Mouse (Mus musculus) hindbrain, embryonic 13.5 days (tissue): ENCODE data around the gene Nsun7. TPM values are rescaled to one million over a fixed set of nuclear protein-coding genes. Genes with fewer than 3 reads are reported as not detected.
"Not testable (repeated sequence)": the region's sequence is repeated elsewhere in the genome, so short reads cannot be mapped to it uniquely, and the experiment has no call there.

Experiments used
- ATAC-seq: fragments of 200-750 bp; cut with Nextera tagmentation; 2 replicates; pipeline ENCODE4 v1.8.0; 2017; ENCODE audit warnings: moderate TSS enrichment; ENCODE audit not compliant: low FRiP score
- H3K27ac ChIP-seq: fragments of 300-500 bp; sonication (generic); 2 replicates; pipeline ENCODE4 v1.5.1; 2015; ENCODE audit warnings: inconsistent platforms, mild to moderate bottlenecking, moderate library complexity
- H3K27me3 ChIP-seq: fragments of 300-500 bp; sonication (generic); 2 replicates; pipeline ENCODE4 v1.6.1; 2015; ENCODE audit warnings: mild to moderate bottlenecking, inconsistent platforms
- H3K36me3 ChIP-seq: fragments of 300-500 bp; sonication (generic); 2 replicates; pipeline ENCODE4 v1.6.1; 2015; ENCODE audit warnings: mild to moderate bottlenecking, inconsistent platforms
- H3K4me1 ChIP-seq: fragments of 300-500 bp; sonication (generic); replicated peaks from 2 replicates; pipeline ENCODE4 v1.6.1; 2015; ENCODE audit warnings: inconsistent platforms
- H3K4me2 ChIP-seq: fragments of 300-500 bp; sonication (generic); 2 replicates; pipeline ENCODE4 v1.6.1; 2015; ENCODE audit warnings: inconsistent platforms, mild to moderate bottlenecking, moderate library complexity
- H3K4me3 ChIP-seq: fragments of 300-500 bp; sonication (generic); 2 replicates; pipeline ENCODE4 v1.5.1; 2015; ENCODE audit warnings: mild to moderate bottlenecking, inconsistent platforms
- H3K9ac ChIP-seq: fragments of 300-500 bp; sonication (generic); 2 replicates; pipeline ENCODE4 v1.6.1; 2015; ENCODE audit warnings: mild to moderate bottlenecking, inconsistent platforms
- H3K9me3 ChIP-seq: fragments of 300-500 bp; sonication (generic); 2 replicates; pipeline ENCODE4 v1.6.1; 2016; ENCODE audit warnings: inconsistent platforms
- WGBS: fragments of 180-500 bp; shearing (Covaris S2); methylation state at CpG from one replicate; pipeline ENCODE4 v1.1.7; 2015; 5-methylcytosine and 5-hydroxymethylcytosine counted together
- polyA plus RNA-seq: library from polyadenylated mRNA; unstranded; fragments of >200 nt; fragmentation: Nextera tagmentation; extraction: Ambion mirVana; gene quantifications from 2 replicates; pipeline ENCODE4 v1.2.1, GENCODE M21; 2015

The Nsun7 gene
- polyA plus RNA-seq, 1 experiment from 2014 or later: 2.5 TPM

DNA sequence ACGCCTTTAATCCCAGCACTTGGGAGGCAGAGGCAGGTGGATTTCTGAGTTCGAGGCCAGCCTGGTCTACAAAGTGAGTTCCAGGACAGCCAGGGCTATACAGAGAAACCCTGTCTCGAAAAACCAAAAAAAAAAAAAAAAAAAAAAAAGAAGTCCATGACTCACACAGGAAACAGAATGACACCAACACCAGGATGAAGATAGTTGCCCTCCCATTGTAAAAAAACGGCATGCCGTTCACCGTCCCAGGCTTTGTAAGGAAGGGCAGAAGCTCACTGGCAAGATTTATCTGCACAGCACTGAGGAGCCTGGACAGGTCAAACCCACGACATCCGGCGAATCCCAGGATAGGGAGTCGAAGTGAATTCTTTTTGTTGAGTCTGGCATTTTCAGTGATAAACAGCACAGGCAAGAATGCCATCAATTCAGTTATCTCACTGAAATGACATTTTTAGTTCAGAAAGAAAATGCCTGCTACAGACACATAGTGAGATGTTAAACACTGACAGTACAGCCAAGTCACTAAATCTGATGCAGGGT is 13.7 kb upstream of the Nsun7 start:
- H3K4me1 ChIP-seq: peaks cover 11% of the 10 kb centered on the region
- H3K27ac ChIP-seq: no peak overlapping the region
- H3K4me3 ChIP-seq: no peak overlapping the region
- H3K36me3 ChIP-seq: no peaks in the 10 kb centered on the region
- H3K9ac ChIP-seq: no peak overlapping the region
- ATAC-seq: no peak
- H3K4me2 ChIP-seq: no peak overlapping the region
- no peaks in the 10 kb centered on the region for H3K9me3 ChIP-seq
- no peaks in the 10 kb centered on the region for H3K27me3 ChIP-seq
- WGBS: 84% methylated on average over 9 of the region's 10 CpGs

DNA sequence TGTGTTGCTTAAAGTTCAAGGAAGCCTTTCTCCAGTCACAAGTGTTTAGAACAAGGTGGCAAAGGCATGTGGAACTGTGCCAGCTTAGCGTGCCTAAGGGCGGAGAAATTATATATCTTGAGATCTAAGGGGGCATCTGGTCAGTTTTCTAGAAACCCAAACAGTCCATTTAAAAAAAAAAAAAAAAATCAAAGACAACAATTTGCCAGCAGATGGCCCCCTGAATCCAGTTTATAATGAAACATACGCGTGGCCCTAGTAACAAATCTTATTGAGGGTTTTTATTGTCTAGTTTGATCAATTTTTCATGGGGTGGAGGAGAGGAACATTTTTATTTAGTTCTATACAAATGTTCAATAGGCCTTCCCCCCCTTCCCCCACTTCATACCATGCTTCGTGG is 6.5 kb upstream of the Nsun7 start:
- Histone ChIP-seq H3K4me1 (no peaks in the 10 kb centered on the region), H3K4me3 (no peak overlapping the region), H3K4me2 (no peak overlapping the region), H3K9ac (no peak overlapping the region), H3K9me3 (no peaks in the 10 kb centered on the region), H3K27ac (no peak overlapping the region), H3K27me3 (no peaks in the 10 kb centered on the region), H3K36me3 (no peaks in the 10 kb centered on the region)
- 63% methylated on average over 5 of the region's 5 CpGs for WGBS
- no peak for ATAC-seq

DNA sequence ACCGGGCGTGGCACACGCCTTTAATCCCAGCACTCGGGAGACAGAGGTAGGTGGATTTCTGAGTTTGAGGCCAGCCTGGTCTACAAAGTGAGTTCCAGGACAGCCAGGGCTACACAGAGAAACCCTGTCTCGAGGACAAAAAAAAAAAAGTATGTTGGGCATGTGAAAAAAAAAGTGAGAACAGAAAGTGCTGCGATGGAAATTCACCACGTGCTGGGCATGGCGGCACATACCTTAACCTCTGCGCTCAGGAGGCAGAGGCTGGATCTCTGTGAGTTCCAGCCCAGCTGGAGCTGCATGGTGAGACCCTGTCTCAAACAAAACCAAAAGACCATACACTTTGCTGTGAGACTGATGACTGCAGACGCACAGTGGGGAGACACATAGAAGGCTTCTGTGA is 4.7 kb upstream of the Nsun7 start:
- ATAC-seq: no peak
- Histone ChIP-seq H3K9ac (no peak overlapping the region), H3K4me1 (peaks cover 7% of the 10 kb centered on the region), H3K27me3 (no peaks in the 10 kb centered on the region), H3K36me3 (no peaks in the 10 kb centered on the region), H3K27ac (no peak overlapping the region), H3K4me3 (no peak overlapping the region), H3K9me3 (no peaks in the 10 kb centered on the region), H3K4me2 (no peak overlapping the region)
- WGBS: 90% methylated on average over 10 of the region's 10 CpGs

DNA sequence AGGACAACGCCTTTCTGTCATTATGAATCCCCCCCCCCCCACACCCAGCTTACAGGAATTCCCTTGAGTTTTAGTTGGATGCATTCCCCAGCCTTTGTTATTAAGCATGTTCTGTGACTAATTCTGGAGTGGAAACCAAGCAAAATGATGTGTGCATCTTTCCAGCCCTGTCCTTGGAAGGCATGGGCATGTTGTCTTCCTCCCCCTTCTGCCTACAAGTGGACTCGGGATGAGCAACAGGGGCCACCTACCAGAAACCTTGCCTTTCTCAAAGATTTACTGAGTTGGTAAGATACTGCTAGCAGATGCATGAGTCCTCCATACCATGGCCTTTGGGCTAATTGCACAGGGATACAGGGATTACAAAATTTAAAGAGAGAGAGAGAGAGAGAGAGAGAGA is 697 bp upstream of the Nsun7 start:
- Histone ChIP-seq H3K4me2 (no peak overlapping the region), H3K27me3 (no peaks in the 10 kb centered on the region), H3K4me1 (peaks cover 9% of the 10 kb centered on the region), H3K36me3 (no peaks in the 10 kb centered on the region), H3K9me3 (no peaks in the 10 kb centered on the region), H3K9ac (no peak overlapping the region), H3K4me3 (no peak overlapping the region), H3K27ac (no peak overlapping the region)
- 72% methylated on average over 2 of the region's 2 CpGs for WGBS
- no peak for ATAC-seq

DNA sequence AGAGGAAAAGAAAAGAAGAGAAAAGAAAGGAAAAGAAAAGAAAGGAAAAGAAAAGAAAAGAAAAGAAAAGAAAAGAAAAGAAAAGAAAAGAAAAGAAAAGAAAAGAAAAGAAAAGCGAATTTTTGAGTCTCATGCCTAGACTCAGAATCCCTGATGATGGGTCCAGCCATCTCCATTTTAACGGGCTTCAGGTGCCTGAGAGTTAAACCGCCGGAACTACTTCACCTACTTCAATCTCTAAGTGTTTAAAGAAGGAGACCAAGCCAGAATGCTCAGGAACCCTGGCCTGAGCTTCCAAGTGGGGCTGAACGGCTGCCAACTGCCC is 304 bp upstream of the Nsun7 start:
- 0 out of 2 replicates have a peak overlapping the region, but pooled peaks have one; percentile 30 for H3K27ac ChIP-seq
- H3K4me2 ChIP-seq: peak overlapping the region; percentile 87
- H3K4me1 ChIP-seq, ATAC-seq, H3K36me3 ChIP-seq, H3K27me3 ChIP-seq, H3K9me3 ChIP-seq: not testable (repeated sequence)
- WGBS: 4% methylated on average over 5 of the region's 5 CpGs
- peak overlapping the region; percentile 86 for H3K9ac ChIP-seq
- peak overlapping the region; percentile 63 for H3K4me3 ChIP-seq

DNA sequence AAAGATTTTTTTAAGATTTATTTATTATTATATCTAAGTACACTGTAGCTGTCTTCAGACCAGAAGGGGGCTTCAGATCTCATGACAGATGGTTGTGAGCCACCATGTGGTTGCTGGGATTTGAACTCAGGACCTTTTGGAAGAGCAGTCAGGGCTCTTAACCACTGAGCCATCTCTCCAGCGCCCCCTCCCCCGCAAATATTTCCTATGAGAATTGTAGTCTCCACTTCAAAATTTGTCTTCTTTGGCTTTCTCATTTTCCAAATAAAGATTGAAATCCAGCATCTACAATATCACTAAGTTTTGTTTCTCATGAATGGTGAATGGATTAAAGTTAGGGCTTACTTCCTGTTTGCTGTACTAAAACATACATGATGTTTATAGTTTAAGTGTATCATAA is 2.8 kb downstream of the Nsun7 start:
- no peaks in the 10 kb centered on the region for H3K9me3 ChIP-seq
- no peak overlapping the region for H3K4me3 ChIP-seq
- no peaks in the 10 kb centered on the region for H3K27me3 ChIP-seq
- H3K9ac ChIP-seq: no peak overlapping the region
- ATAC-seq: no peak
- H3K4me2 ChIP-seq: no peak overlapping the region
- H3K27ac ChIP-seq: no peak overlapping the region
- no peaks in the 10 kb centered on the region for H3K36me3 ChIP-seq
- WGBS: 78% methylated on average over 2 of the region's 2 CpGs
- H3K4me1 ChIP-seq: peaks cover 9% of the 10 kb centered on the region

DNA sequence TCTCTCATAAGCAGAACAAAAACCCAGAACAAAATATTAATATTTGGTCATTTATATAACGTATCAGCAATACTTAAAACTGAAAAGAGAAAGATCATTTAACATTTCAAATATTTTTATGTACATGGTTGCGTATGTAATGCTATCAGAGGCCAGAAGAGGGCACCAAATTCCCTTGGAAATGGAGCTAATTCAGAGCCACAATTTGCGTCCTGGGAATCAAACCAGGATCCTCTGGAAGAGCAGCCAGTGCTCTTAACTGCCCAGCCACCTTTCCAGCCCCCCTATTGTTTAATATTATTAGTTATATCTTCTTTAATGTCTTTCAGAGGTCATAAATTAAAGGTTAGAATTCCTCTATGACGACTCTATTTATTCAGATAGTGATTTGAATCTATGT is 3.7 kb downstream of the Nsun7 start:
- no peaks in the 10 kb centered on the region for H3K36me3 ChIP-seq
- peaks cover 9% of the 10 kb centered on the region for H3K4me1 ChIP-seq
- H3K4me3 ChIP-seq: no peak overlapping the region
- no peaks in the 10 kb centered on the region for H3K27me3 ChIP-seq
- H3K4me2 ChIP-seq: no peak overlapping the region
- WGBS: 31% methylated on average over 4 of the region's 4 CpGs
- no peak overlapping the region for H3K27ac ChIP-seq
- H3K9me3 ChIP-seq: no peaks in the 10 kb centered on the region
- ATAC-seq: no peak
- H3K9ac ChIP-seq: no peak overlapping the region

DNA sequence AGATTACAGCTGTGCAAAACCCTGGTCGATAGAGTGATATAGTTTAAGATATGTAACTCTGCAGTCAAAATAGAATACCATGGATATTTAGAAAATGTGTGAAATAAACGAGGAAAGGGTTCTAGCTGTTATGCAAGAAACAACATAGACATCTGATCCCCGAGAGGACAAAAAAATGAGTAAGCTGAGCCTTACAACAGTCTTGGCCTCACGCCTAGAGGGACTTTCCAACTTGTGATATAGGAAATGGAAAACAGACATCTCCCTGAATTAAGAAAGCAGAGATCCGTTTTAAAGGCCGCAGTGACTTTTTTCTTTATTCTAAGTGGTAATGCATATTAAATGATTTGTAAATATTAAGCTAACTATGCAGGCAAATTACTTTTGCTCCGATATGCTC is 9.9 kb downstream of the Nsun7 start:
- no peak for ATAC-seq
- no peaks in the 10 kb centered on the region for H3K36me3 ChIP-seq
- WGBS: 84% methylated on average over 7 of the region's 7 CpGs

DNA sequence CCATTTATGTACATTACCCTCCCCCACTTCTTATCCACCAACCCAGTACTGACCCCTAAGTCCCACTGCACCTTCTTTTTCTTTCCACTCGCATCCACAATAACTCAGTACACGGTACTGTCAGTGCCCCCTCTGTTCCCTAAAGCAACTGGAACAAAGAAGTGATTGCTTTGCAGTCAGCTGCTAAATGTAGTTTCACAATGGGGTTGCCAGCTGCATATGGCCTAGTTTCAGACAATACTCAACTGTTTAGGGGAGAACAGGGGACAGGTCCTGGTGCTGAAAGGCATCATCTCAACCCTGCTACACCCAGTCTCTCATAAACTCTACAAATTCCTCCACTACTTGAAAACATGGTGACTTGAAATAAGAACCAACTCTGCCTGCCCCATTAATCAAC is 11.4 kb downstream of the Nsun7 start:
- Histone ChIP-seq H3K4me1 (no peaks in the 10 kb centered on the region), H3K4me2 (no peak overlapping the region), H3K9me3 (no peaks in the 10 kb centered on the region), H3K9ac (no peak overlapping the region), H3K27me3 (no peaks in the 10 kb centered on the region), H3K4me3 (no peak overlapping the region), H3K36me3 (no peaks in the 10 kb centered on the region), H3K27ac (no peak overlapping the region)
- no peak for ATAC-seq
- WGBS: 48% methylated on average over 2 of the region's 2 CpGs

More for the DNA sequence above, 9.9 kb downstream of the Nsun7 start:
- H3K4me1 ChIP-seq: no peaks in the 10 kb centered on the region
- H3K4me3 ChIP-seq: no peak overlapping the region
- H3K27me3 ChIP-seq: no peaks in the 10 kb centered on the region
- no peaks in the 10 kb centered on the region for H3K9me3 ChIP-seq
- H3K9ac ChIP-seq: no peak overlapping the region
- H3K27ac ChIP-seq: no peak overlapping the region
- no peak overlapping the region for H3K4me2 ChIP-seq

DNA sequence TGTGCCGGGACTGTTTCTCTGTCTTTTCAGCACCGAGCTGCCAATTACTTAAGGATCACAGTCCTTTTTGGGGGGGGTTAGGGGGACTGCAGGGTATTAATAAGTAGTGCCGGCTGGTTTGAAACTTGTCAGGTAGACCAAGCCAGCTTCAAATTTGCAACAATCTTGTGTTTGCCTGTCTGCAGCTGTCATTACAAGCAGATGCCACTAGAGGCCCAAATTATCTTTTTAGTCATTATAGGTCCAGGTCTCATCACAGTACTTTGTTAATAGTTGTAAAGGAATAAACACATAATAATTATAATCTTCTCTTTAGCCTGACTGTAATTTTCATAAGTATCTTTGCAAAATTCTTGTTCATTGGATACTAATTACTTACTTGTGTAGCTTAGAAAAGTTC is 14.7 kb downstream of the Nsun7 start:
- H3K9me3 ChIP-seq: no peaks in the 10 kb centered on the region
- H3K4me2 ChIP-seq: no peak overlapping the region
- no peak overlapping the region for H3K27ac ChIP-seq
- no peaks in the 10 kb centered on the region for H3K36me3 ChIP-seq
- no peaks in the 10 kb centered on the region for H3K27me3 ChIP-seq
- H3K4me1 ChIP-seq: no peaks in the 10 kb centered on the region
- 68% methylated on average over 3 of the region's 3 CpGs for WGBS
- no peak overlapping the region for H3K9ac ChIP-seq
- no peak overlapping the region for H3K4me3 ChIP-seq
- no peak for ATAC-seq

DNA sequence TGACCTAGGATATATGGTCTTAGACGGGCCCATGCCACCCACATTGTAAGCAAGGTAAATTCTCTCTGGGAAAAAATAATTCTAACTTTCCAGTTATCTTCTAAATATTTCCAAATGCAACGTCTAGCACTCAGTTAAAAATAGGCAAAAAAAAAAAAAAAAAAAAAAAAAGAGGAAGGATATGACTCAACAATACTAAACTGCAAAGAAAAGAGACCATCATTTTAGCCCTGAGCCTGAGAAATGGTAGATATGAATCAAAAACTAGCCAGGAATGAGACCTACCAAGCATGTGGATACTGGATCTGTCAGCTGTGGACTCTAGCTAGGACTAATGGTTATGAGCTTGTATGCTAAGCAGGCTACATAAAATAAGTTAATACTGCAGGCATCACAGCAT is 20.0 kb downstream of the Nsun7 start:
- no peak overlapping the region for H3K4me3 ChIP-seq
- H3K36me3 ChIP-seq: no peaks in the 10 kb centered on the region
- no peak overlapping the region for H3K27ac ChIP-seq
- ATAC-seq: no peak
- H3K9ac ChIP-seq: no peak overlapping the region
- 91% methylated on average over 2 of the region's 2 CpGs for WGBS
- H3K9me3 ChIP-seq: no peaks in the 10 kb centered on the region
- no peak overlapping the region for H3K4me2 ChIP-seq
- no peaks in the 10 kb centered on the region for H3K27me3 ChIP-seq
- H3K4me1 ChIP-seq: no peaks in the 10 kb centered on the region

DNA sequence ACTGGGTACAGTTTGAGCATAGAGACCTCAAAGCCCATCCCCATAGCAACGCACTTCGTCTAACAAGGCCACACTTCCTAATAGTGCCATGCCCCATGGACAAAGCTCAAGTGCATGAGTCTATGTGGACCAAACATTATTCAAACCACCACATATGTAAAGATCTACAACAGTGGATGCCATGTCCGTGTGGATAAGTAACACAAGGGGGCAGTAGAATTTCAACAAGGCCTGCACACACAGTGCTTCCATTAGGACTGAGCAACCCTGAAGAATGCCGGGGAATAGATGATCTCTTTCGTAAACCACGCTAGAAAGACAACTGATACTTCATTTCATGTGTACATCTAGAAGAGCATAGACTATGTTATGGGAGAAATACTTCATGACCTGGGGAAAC is 21.0 kb downstream of the Nsun7 start:
- H3K4me3 ChIP-seq: no peak overlapping the region
- H3K36me3 ChIP-seq: no peaks in the 10 kb centered on the region
- no peaks in the 10 kb centered on the region for H3K4me1 ChIP-seq
- no peak for ATAC-seq
- WGBS: 76% methylated on average over 6 of the region's 6 CpGs
- H3K27me3 ChIP-seq: no peaks in the 10 kb centered on the region
- H3K9ac ChIP-seq: no peak overlapping the region
- no peak overlapping the region for H3K4me2 ChIP-seq
- 0 out of 2 replicates have a peak, but pooled peaks cover under 1% of the 10 kb centered on the region for H3K9me3 ChIP-seq
- no peak overlapping the region for H3K27ac ChIP-seq

DNA sequence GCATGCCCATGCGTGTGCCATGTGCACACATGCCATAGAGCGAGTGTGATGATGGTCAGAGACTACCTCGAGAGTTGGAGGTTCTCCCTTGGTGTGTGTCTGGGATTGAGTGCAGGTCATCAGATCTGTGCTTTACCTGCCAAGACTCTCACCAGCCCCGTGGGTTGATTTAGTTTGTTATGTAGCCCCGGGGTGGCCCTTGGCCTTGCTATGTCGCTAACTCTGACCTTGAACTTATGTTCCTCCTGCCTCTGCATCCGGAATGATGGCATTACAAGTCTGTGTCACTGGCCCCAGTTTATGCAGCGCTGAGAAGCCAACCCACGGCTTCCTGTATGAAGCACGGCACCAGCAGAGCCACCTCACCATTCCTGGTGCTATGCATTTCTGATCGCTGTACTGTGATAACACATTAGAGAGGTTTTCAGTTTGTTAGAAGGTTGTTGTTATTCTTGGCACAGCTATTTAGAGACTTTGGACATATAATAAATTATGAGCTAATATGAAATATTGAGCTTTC is 34.5 kb downstream of the Nsun7 start:
- Histone ChIP-seq H3K36me3 (peaks cover 18% of the 10 kb centered on the region), H3K9me3 (no peaks in the 10 kb centered on the region), H3K27ac (no peak overlapping the region), H3K9ac (no peak overlapping the region), H3K27me3 (no peaks in the 10 kb centered on the region), H3K4me2 (no peak overlapping the region), H3K4me1 (no peaks in the 10 kb centered on the region), H3K4me3 (no peak overlapping the region)
- ATAC-seq: no peak
- WGBS: 89% methylated on average over 11 of the region's 11 CpGs
